Mouse (Mus musculus) ovary, postnatal 10 days (tissue): ENCODE measurements around the gene Trpv6.

Experiments
- DNase-seq: peaks from one replicate; pipeline ENCODE4 v3.0.0; 2022; ENCODE audit warnings: low spot score

Trpv6 gene

GRCm38 (mm10) chr6:41621241-41621990, 14.8 kb downstream of the Trpv6 start:
- no peak for DNase-seq

GRCm38 (mm10) chr6:41620173-41620798, 15.9 kb downstream of the Trpv6 start:
- DNase-seq, result no peak

- no peak for DNase-seq
Observed at GRCm38 (mm10) chr6:41607637-41608036, 28.6 kb downstream of the Trpv6 start.

- DNase-seq, result no peak
Observed at GRCm38 (mm10) chr6:41606214-41606613, 30.0 kb downstream of the Trpv6 start.

GRCm38 (mm10) chr6:41605794-41606104, 30.5 kb downstream of the Trpv6 start:
- DNase-seq, result no peak

GRCm38 (mm10) chr6:41605061-41605793, 31.0 kb downstream of the Trpv6 start, which contains the start of gene Ephb6:
Ephb6 (plus strand) TSS chr6:41605482.
- DNase-seq, result peak; percentile 66

- DNase-seq, result peak; percentile 35
Observed at GRCm38 (mm10) chr6:41604401-41605050, 31.7 kb downstream of the Trpv6 start.

- no peak for DNase-seq
Observed at GRCm38 (mm10) chr6:41582189-41582588, 54.0 kb downstream of the Trpv6 start.

GRCm38 (mm10) chr6:41581295-41581694, 54.9 kb downstream of the Trpv6 start:
- DNase-seq, result no peak

GRCm38 (mm10) chr6:41577297-41577696, 58.9 kb downstream of the Trpv6 start:
- no peak for DNase-seq

- DNase-seq, result no peak
Observed at GRCm38 (mm10) chr6:41576526-41577097, 59.6 kb downstream of the Trpv6 start.
